Mouse (Mus musculus): ENCODE results near the gene Metrn.

DNA sequence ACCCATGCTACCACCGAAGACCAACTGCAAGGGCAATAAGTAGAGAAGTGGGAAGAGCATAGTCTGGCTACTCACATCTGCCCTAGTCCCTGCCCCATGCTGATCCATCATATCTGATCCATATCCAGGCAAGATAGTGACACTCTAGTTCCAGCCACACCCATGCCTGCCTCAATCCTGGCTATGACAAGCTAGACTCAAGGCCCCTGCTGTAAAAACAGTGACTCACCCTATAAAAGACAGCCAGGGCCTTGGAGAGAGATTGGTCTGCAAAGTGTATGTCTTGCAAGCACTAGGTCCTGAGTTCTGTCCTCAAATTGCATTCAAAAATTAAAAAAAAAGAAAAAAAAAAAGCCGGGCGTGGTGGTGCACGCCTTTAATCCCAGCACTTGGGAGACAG, 9.6 kb upstream of the Metrn start:
- no peak for TF ChIP-seq CTCF (IDR thresholded peaks at IDR 0.05; ENCODE audit: low read depth)
- TF ChIP-seq EP300 (IDR thresholded peaks at IDR 0.05; ENCODE audit: low read depth), result no peak
